Mouse (Mus musculus): ENCODE results near the gene Cfap300. TPM values are rescaled to one million over a fixed set of nuclear protein-coding genes. Genes with fewer than 3 reads are reported as not detected.

The Cfap300 gene
- total and polyA plus RNA-seq, 2 experiments from 2014 or later = 12.6 to 17.6 TPM

GRCm38 (mm10) chr9:7984287-7984686, 58.3 kb downstream of the Cfap300 start:
- no peaks in the 10 kb centered on the region for H3K4me1 ChIP-seq (ENCODE audit: insufficient read depth)
- H3K27me3 ChIP-seq (ENCODE audit: insufficient read depth, low read length) = no peaks in the 10 kb centered on the region
- WGBS = 63% methylated on average over 4 of the region's 4 CpGs
- no peaks in the 10 kb centered on the region for H3K36me3 ChIP-seq (ENCODE audit: insufficient read depth)
- DNase-seq (no peak), ATAC-seq (no peak)
- no peak overlapping the region for H3K4me3 ChIP-seq (ENCODE audit: low read depth, low read length)
- H3K4me2 ChIP-seq (ENCODE audit: low read depth) = no peak overlapping the region
- H3K27ac ChIP-seq (ENCODE audit: low read depth, low read length) = no peak overlapping the region
- no peaks in the 10 kb centered on the region for H3K9me3 ChIP-seq (ENCODE audit: low read length)
- no peak overlapping the region for H3K9ac ChIP-seq
- TF ChIP-seq CTCF (IDR thresholded peaks at IDR 0.05; ENCODE audit: low read depth) = no peak

GRCm38 (mm10) chr9:7983665-7984064, 59.0 kb downstream of the Cfap300 start:
- no peak for DNase-seq
- Histone ChIP-seq H3K4me2 (ENCODE audit: low read depth) (no peak overlapping the region), H3K4me1 (ENCODE audit: insufficient read depth) (no peaks in the 10 kb centered on the region), H3K36me3 (ENCODE audit: insufficient read depth) (no peaks in the 10 kb centered on the region), H3K4me3 (ENCODE audit: low read depth, low read length) (no peak overlapping the region), H3K9ac (no peak overlapping the region), H3K27ac (ENCODE audit: low read depth, low read length) (no peak overlapping the region), H3K27me3 (ENCODE audit: insufficient read depth, low read length) (no peaks in the 10 kb centered on the region), H3K9me3 (ENCODE audit: low read length) (no peaks in the 10 kb centered on the region)
- ATAC-seq = no peak
- WGBS = 10% methylated on average over 2 of the region's 2 CpGs
- TF ChIP-seq CTCF (IDR thresholded peaks at IDR 0.05; ENCODE audit: low read depth) = no peak

GRCm38 (mm10) chr9:7980162-7980561, 62.5 kb downstream of the Cfap300 start:
- no peak for ATAC-seq
- no peaks in the 10 kb centered on the region for H3K27me3 ChIP-seq (ENCODE audit: insufficient read depth, low read length)
- 90% methylated on average over 2 of the region's 2 CpGs for WGBS

GRCm38 (mm10) chr9:7979153-7979916, 63.3 kb downstream of the Cfap300 start:
- no peaks in the 10 kb centered on the region for H3K36me3 ChIP-seq (ENCODE audit: insufficient read depth)
- no peak overlapping the region for H3K27ac ChIP-seq (ENCODE audit: low read depth, low read length)
- H3K4me2 ChIP-seq (ENCODE audit: low read depth) = no peak overlapping the region
- H3K9me3 ChIP-seq (ENCODE audit: low read length) = no peaks in the 10 kb centered on the region
- DNase-seq (no peak), ATAC-seq (no peak)
- no peaks in the 10 kb centered on the region for H3K4me1 ChIP-seq (ENCODE audit: insufficient read depth)
- no peak overlapping the region for H3K4me3 ChIP-seq (ENCODE audit: low read depth, low read length)
- no peaks in the 10 kb centered on the region for H3K27me3 ChIP-seq (ENCODE audit: insufficient read depth, low read length)
- no peak overlapping the region for H3K9ac ChIP-seq
- WGBS = 89% methylated on average over 11 of the region's 11 CpGs
- TF ChIP-seq CTCF (IDR thresholded peaks at IDR 0.05; ENCODE audit: low read depth) = no peak

More at GRCm38 (mm10) chr9:7980162-7980561, 62.5 kb downstream of the Cfap300 start:
- H3K9ac ChIP-seq = no peak overlapping the region
- H3K27ac ChIP-seq (ENCODE audit: low read depth, low read length) = no peak overlapping the region
- no peaks in the 10 kb centered on the region for H3K9me3 ChIP-seq (ENCODE audit: low read length)
- H3K36me3 ChIP-seq (ENCODE audit: insufficient read depth) = no peaks in the 10 kb centered on the region
- no peak for TF ChIP-seq CTCF (IDR thresholded peaks at IDR 0.05; ENCODE audit: low read depth)
- DNase-seq = no peak
- no peaks in the 10 kb centered on the region for H3K4me1 ChIP-seq (ENCODE audit: insufficient read depth)
- H3K4me2 ChIP-seq (ENCODE audit: low read depth) = no peak overlapping the region
- no peak overlapping the region for H3K4me3 ChIP-seq (ENCODE audit: low read depth, low read length)

- Histone ChIP-seq H3K9ac (no peak overlapping the region), H3K27ac (ENCODE audit: low read depth, low read length) (no peak overlapping the region), H3K27me3 (ENCODE audit: insufficient read depth, low read length) (no peaks in the 10 kb centered on the region), H3K4me1 (ENCODE audit: insufficient read depth) (no peaks in the 10 kb centered on the region), H3K36me3 (ENCODE audit: insufficient read depth) (no peaks in the 10 kb centered on the region), H3K4me3 (ENCODE audit: low read depth, low read length) (no peak overlapping the region), H3K4me2 (ENCODE audit: low read depth) (no peak overlapping the region), H3K9me3 (ENCODE audit: low read length) (no peaks in the 10 kb centered on the region)
- no peak for DNase-seq
- no peak for TF ChIP-seq CTCF (IDR thresholded peaks at IDR 0.05; ENCODE audit: low read depth)
- no peak for ATAC-seq
- WGBS = 91% methylated on average over 3 of the region's 3 CpGs
Measured at GRCm38 (mm10) chr9:7978502-7978901, 64.1 kb downstream of the Cfap300 start.

- no peak for DNase-seq
Measured at GRCm38 (mm10) chr9:7977587-7977986, 65.0 kb downstream of the Cfap300 start.

GRCm38 (mm10) chr9:7971993-7972392, 70.6 kb downstream of the Cfap300 start:
- DNase-seq (no peak), ATAC-seq (no peak)
- Histone ChIP-seq H3K27me3 (ENCODE audit: insufficient read depth, low read length) (no peaks in the 10 kb centered on the region), H3K9ac (no peak overlapping the region), H3K4me2 (ENCODE audit: low read depth) (no peak overlapping the region), H3K36me3 (ENCODE audit: insufficient read depth) (no peaks in the 10 kb centered on the region), H3K4me3 (ENCODE audit: low read depth, low read length) (no peak overlapping the region), H3K4me1 (ENCODE audit: insufficient read depth) (no peaks in the 10 kb centered on the region), H3K27ac (ENCODE audit: low read depth, low read length) (no peak overlapping the region), H3K9me3 (ENCODE audit: low read length) (no peaks in the 10 kb centered on the region)
- no peak for TF ChIP-seq CTCF (IDR thresholded peaks at IDR 0.05; ENCODE audit: low read depth)
- WGBS = 78% methylated on average over 2 of the region's 2 CpGs

More at GRCm38 (mm10) chr9:7977587-7977986, 65.0 kb downstream of the Cfap300 start:
- H3K9ac ChIP-seq = no peak overlapping the region
- H3K4me2 ChIP-seq (ENCODE audit: low read depth) = no peak overlapping the region
- no peak for TF ChIP-seq CTCF (IDR thresholded peaks at IDR 0.05; ENCODE audit: low read depth)
- H3K27ac ChIP-seq (ENCODE audit: low read depth, low read length) = no peak overlapping the region
- no peak overlapping the region for H3K4me3 ChIP-seq (ENCODE audit: low read depth, low read length)
- no peak for ATAC-seq
- H3K36me3 ChIP-seq (ENCODE audit: insufficient read depth) = no peaks in the 10 kb centered on the region
- no peaks in the 10 kb centered on the region for H3K9me3 ChIP-seq (ENCODE audit: low read length)
- no peaks in the 10 kb centered on the region for H3K27me3 ChIP-seq (ENCODE audit: insufficient read depth, low read length)
- 94% methylated on average over 5 of the region's 5 CpGs for WGBS
- H3K4me1 ChIP-seq (ENCODE audit: insufficient read depth) = no peaks in the 10 kb centered on the region

Other genes with a start within 250 kb of the Cfap300 start
- 53.0 and 54.2 TPM in 2 replicates for gene Birc2, start 205.8 kb downstream of the Cfap300 start, total RNA-seq (2014; rRNA removed)
- 23.8 and 28.8 TPM in 2 replicates for gene Birc2, start 205.8 kb downstream of the Cfap300 start, polyA plus RNA-seq (2015; fragmentation: Nextera tagmentation; extraction: Ambion mirVana)
- 2.5 and 3.6 TPM in 2 replicates for gene Birc3, start 169.6 kb downstream of the Cfap300 start, total RNA-seq (2014; rRNA removed)
- gene Birc3, start 169.6 kb downstream of the Cfap300 start, polyA plus RNA-seq (2015; fragmentation: Nextera tagmentation; extraction: Ambion mirVana) = 0.62 and 0.90 TPM in 2 replicates
- gene Yap1, start 38.2 kb downstream of the Cfap300 start, total RNA-seq (2014; rRNA removed) = 10.7 and 14.5 TPM in 2 replicates
- gene Yap1, start 38.2 kb downstream of the Cfap300 start, polyA plus RNA-seq (2015; fragmentation: Nextera tagmentation; extraction: Ambion mirVana) = 4.0 and 4.7 TPM in 2 replicates
- 5.1 and 9.4 TPM in 2 replicates for gene Cep126, start 91.5 kb upstream of the Cfap300 start, total RNA-seq (2014; rRNA removed)
- 1.6 and 1.8 TPM in 2 replicates for gene Cep126, start 91.5 kb upstream of the Cfap300 start, polyA plus RNA-seq (2015; fragmentation: Nextera tagmentation; extraction: Ambion mirVana)

Measured in forebrain, postnatal 0 days (tissue).